Mouse (Mus musculus): ENCODE data around the gene Sult3a1.

DNA sequence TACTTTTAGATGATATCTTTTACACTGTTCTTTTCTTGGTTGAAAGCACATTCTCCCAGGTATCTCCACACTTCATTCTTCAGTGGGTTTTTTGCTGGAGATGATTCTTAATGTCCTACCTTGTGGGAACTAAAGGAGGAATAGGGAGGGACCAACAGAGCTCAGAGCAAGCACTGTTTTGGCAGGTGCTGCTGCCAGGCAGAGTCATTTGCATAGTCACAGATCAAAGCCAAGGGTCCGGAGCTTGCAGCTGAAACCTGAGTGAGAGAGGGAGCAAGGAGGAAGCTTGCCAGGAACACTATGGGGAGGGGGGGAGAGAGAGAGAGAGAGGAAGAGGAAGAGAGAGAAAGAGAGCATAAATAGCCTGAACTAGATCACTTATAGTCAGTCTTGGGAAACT lies 12.9 kb downstream of the Sult3a1 start:
- TF ChIP-seq CTCF (IDR thresholded peaks at IDR 0.05; ENCODE audit: low read depth, low read length) (no peak), POLR2A (IDR thresholded peaks at IDR 0.05; ENCODE audit: borderline replicate concordance, low read depth, low read length) (no peak)

All from bone marrow macrophage, adult 2 months (primary cell).